Mouse (Mus musculus): ENCODE results near the gene Pnpla2. TPM values are rescaled to one million over a fixed set of nuclear protein-coding genes. Genes with fewer than 3 reads are reported as not detected.

Pnpla2 gene
- total RNA-seq, 2 experiments from 2014 or later, result 173 to 205 TPM

DNA sequence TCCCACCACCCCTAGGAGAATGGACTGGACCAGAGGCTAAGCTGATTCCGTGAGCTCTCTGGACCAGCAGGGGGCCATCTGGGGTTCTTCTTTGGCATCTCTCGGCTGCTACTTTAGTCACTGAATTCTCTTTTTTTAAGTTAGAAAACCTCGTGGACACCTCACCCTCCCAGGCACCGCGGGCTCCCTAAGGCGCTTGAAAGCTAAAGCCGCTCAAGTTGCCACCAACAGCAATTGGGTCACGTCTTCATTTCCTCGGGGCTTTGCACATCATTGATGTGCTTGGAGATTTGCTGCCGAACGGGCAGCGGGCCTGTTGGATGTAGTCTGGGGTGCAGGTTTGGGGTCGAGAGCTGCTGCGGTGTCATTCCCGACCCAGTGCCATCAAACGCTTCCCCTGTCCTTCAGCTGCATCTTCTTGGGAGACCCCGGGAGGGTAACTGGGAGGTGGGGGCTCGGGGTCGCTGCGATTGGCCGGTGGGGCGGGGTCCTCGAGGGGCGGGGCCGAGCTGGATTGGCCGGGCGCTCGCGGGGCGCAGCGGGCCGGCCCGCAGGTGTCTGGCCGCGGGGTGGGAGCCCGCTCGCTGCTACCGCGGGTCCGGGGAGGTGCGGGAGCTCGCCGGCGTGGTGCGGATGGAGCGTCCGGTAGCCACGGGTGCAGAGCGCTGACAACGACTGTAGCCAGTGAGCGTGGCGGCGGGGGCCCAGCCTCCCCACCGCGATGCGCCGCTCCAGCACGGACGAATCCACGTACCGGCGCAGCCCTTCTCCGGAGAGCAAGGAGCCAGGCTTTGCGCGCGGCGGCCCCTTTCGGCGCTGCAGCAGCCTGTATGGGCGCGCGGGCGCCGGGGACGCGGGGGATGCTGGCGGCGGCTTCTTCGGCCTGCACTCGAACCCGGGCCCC lies 26.8 kb downstream of the Pnpla2 start:
- no peak for DNase-seq (ENCODE audit: low spot score in 2 of 2)

DNA sequence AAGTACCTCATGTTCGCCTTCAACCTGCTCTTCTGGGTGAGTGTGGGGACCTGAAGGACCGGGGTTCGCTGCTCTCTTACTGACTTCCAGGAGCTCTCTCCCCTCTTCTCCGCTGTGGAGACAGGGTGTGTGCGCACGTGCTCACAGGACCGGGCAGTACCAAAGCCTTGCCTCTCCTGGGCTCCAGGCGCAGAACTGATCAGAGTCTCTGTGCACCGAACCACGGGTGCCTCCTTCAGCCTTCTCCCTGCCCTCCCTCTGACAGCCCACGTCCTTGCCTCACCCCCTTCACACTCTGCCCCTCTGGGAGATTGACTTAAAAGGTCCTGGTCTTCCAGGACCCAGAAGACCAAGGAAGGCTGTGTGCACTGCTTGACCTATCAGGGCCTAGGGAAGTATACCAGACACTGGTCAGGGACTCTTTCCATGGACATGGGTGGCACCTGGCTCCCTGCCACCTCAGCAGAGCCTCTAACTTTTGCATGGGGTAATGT lies 27.6 kb downstream of the Pnpla2 start:
- DNase-seq (ENCODE audit: low spot score in 2 of 2), result no peak

DNA sequence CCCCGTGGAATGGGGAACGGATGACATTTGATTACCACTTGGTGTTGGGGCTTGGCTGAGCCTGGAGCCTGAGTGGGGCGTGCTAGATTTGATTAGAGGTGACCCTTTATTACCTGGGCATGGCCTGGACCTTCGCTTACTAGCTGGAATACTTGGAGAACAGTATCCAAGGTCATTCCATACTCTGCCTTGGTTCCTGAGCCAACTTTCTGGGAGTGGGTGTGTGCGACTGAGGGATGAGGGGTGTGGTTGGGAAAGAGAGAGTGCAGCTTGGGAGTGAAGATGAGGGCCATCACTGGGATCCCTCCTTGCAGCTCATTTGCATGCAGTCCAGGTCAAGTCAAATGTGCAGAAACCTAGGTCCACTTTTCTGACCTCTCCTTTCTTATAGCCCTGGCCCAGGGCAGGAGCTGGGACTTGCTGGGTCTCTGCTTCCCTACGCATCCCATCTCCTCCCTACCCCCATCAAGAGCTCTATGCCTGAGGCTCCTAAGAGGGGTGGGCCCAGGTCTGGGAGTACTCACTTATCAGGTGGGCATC lies 28.2 kb downstream of the Pnpla2 start:
- DNase-seq (ENCODE audit: low spot score in 2 of 2), result no peak

DNA sequence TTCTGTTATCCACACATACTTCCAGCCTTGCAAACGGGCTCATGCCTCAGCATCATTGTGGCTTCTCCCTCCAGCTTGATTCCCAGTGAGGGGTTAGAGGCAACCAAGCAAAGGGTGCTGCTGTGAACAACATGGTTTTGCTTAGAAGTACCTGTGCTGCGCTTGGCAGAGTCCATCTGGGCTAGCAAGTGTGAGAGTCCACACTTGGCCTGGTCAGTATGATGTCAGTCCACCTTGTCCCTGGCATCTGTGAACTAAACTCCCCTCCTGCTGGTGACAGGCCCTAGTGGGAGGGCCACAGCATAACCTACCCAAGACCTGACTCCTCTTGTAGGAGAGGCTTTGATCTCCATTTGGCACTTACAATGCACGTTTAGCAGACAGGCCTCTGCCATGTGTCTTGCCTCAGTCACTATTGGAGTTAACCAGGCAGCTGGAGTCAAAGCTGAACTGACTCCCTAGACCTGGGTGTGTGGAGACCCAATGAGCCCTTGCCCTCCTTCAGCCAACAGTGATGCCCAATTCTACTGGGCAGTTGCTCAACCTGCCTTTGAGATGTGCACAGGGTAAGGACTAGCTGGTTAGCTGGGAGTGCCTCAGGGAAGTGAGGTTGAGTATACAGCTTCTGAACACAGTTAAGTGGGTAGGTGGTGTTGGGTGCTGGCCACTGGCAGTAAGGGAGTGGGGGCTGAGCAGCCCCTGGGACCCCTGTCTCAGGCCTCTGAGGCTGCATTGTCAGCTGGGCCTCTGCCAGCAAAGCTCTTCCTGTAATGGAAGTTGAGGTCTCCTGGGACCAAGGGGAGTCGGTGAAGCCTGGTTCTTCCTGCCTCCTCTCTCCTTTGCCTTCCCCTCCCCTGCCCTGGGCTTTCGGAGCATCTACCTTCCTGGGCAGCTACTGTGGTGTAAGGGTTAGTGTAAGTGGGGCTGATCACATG lies 29.5 kb downstream of the Pnpla2 start:
- DNase-seq (ENCODE audit: low spot score in 2 of 2), result no peak

DNA sequence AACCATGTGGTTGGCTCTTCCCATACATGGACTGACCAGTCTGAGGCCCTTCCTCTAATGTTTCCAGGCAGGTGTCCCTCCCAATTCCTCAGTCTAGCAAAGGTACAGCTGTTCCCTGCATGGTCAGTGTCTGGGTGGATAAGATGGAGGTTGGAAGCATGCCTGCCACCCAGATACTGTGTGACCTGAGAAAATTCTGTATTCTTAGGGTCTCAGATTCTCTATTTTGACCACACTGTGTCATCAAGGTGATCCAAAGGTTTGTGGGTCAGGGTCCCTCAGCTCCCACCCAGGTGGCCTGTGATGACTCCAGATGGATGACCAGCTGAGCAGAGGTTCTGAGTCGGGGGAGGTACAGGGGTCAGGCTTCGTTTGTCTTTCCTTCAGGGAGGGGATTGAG lies 30.2 kb downstream of the Pnpla2 start:
- no peak for DNase-seq (ENCODE audit: low spot score in 2 of 2)

DNA sequence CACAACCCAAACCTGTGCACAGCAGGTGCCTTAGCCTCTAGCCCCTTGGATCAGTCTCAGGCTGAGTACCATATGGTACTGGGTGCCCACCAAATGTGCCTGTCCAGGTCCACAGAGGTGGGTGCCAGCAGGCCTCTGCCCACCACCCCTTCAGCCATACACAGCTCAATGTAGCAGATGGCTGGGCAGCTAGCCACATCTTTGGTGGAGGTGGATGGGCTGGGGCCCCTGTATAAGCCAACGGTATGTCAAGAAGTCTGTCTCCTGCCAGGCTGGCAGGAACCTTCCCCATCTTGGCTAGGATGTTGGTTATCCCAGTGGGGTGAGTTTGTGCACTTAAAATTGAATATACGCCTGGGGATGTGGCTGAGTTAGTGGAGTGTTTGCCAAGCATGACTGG lies 30.6 kb downstream of the Pnpla2 start:
- DNase-seq (ENCODE audit: low spot score in 2 of 2), result no peak

DNA sequence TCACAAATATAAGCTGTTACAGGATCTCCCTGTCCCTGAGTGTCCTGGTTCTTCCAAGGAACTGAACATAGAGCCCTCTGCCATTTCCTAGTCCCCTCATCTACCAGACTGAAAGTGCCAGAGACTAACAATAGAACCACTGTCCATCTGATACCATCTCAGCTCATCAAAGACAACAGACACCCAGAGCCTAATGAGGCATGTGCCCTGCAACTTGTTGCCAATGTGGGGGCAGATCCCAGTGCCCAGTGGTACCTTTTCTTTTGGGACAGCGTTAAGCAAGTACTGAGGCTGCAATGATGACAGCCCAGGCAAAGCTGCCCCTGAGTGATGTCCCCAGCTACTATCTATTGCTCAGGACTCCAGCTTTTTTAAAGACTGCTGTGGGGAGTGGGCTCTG lies 31.2 kb downstream of the Pnpla2 start:
- DNase-seq (ENCODE audit: low spot score in 2 of 2), result no peak

DNA sequence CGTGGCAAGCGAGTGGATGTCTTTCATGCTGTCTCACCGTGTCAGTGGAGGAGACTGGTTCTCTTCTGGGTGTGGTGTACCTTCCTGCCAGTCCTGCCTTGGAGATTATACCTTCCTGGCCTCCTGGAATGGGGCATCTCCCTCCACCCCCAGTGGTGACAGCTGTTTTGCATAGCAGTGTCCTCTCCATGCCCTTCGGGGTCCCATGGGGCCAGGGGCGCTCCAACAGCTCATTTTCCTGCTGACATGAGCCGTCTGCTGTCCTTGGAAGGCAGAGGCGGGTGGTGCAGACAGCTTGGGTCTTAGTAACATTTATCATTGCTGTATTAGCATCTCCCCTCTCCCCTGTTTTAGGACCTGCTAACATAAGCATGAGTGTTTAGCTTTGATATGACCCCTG lies 32.1 kb downstream of the Pnpla2 start:
- no peak for DNase-seq (ENCODE audit: low spot score in 2 of 2)

DNA sequence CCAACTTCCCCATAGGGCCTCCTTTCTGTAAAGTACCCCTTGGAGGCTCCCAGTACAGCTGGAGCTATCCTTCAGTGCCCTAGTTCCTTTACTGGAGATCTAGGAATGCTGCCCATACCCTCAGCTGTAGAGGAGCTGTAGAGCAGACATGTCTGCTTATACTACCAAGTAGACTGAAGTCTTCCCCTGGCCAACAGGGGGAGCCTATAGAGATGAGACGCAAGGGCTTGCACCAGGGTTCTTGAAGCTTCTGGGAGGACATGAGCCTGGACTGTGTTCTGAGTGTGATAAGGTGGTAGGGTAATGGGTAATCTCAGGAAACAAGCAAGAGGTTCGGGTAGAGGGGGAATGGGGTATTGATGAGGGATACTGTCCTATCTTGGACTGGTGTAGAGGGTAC lies 36.2 kb downstream of the Pnpla2 start:
- DNase-seq (ENCODE audit: low spot score in 2 of 2), result no peak

DNA sequence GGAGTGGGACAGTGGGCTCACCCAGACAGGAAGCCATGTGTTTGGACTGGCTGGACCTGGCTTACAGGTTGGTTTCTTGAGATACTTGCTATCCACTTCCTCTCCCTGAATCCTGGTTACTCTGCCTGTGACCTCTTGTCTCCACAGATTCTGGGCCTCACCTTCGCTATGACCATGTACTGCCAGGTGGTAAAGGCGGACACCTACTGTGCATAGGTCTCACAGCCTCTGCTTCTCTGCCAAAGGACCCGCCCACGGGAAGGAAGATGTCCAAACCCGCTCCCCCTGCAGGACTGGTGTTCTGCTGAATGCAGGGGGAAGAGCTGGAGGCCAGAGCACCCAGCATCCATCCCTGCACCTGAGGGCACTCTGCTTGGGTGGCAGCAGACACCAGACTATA lies 37.7 kb downstream of the Pnpla2 start:
- DNase-seq (ENCODE audit: low spot score in 2 of 2), result no peak

DNA sequence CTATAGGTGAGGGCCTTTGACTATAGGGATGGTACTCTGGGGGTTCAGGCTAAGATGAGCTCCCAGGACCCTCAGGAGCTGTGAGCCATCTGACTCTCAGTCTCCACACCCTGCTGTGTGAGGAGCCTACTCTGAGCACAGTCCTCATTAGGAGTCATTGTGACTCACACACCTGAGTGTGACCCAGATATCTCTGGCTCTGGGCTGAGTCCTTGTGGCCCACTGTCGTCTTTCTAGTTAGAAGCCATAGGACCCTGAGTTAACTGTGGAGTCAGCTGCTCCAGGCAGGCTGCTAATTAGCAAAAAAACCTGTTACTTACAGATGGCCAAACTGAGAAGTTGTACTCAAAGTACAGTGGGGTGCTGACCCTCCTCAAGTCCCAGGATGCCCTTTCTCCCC lies 38.7 kb downstream of the Pnpla2 start:
- no peak for DNase-seq (ENCODE audit: low spot score in 2 of 2)

DNA sequence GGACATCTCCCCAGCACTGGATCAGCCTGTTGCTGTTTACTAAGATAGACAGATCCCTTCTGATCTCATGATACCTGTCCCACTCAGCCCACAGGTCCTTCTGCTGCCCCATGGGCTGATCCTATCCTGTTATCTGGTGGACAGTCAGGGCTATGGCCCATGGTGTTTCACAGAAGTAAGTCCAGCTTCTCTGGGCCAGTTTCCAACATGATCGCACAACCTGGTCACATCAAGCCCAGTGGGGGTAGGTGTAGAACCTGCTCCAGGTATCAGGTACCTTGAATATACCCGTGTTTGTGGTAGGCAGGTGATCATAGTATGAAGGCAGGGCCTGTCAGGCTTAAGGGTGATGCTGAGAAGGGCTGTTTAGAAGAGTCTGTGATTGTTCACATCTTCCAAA lies 40.4 kb downstream of the Pnpla2 start:
- no peak for DNase-seq (ENCODE audit: low spot score in 2 of 2)

DNA sequence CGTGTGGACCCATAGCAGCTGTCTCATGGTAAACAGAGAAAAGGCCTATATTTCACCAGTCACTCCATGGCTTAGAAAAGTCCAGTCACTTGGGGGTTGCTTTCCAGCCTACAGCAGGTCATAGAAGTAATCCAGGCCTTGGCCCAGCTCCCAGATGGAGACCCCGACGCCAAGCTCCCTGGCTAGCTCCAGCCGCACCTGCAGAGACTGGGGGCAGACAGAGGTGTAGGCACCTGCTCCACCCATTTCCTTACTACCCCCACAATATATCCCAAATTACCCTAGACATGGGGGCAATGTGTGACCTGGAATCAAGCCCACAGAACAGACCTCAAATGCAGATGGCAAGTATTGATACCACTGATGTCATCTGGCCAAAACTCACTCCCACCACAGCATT lies 40.9 kb downstream of the Pnpla2 start:
- DNase-seq (ENCODE audit: low spot score in 2 of 2), result no peak

DNA sequence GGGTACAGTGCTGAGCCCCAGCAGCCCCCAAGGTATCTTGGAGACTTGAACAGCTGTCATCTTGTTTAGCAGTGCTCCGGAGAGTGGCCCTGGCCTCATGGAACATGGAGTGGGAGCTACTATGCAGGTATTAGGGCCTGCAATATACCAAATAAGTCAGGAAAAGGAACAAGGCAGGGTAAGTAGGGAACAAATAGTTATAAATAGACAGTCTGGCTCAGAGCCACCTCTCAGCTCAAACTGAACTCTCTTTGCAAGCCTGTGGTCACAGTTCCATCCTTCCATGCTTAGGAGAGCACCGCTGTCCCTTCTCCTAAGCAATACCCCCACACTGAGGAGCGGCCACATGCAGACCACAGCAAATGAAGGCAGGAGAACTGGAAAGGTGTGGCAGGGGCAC lies 42.6 kb downstream of the Pnpla2 start:
- DNase-seq (ENCODE audit: low spot score in 2 of 2), result no peak

DNA sequence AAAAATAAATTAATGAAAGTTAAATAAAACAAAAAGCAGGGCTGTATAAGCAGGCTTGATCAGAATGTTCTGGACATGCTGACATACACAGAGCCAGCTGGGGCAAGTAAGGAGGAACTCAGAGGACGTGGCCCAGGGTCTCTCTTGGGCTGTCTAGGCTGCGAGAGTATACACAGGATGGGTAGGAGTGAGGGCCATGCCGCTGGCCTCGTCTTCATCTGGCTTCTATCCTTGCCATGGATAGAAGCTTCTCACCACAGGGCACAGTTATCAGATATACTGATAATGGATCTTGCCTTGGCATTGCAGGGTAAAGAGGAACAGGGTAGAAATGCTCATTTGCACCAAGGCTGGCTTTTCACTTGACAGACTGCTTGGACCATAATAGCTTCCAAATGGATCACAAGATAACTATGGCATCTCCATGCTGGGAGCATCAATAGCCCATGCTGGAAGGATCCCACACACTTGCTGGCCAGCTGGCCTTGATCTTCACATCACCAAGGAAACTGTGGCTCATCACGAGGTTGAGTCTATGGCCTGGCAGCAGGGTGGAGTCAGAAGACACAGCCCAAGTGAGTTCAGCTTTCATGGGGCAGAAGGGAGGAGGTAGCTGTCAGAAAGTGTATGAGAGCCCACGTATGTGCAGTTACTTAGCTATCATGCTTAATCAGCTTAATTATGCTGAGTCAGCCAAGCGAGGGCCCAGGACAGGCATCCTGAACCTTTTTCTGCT lies 47.0 kb downstream of the Pnpla2 start:
- DNase-seq (ENCODE audit: low spot score in 2 of 2), result no peak

DNA sequence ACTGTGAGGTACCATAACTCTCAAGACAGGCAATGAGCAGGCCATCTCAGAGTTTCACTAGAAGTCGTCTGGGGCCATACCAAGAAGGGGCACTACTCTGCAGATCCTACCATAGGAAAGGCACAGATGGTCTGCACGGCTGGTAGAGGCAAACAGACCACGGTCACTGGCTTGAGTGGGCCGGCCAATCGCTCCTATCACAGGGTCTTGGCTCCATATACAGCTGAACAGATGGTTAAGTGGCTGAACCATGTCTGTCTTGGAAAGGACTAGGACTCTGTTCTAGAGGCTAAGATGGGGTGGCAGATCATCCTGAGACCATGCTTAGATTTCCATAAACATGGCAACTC lies 47.5 kb downstream of the Pnpla2 start:
- no peak for DNase-seq (ENCODE audit: low spot score in 2 of 2)

DNA sequence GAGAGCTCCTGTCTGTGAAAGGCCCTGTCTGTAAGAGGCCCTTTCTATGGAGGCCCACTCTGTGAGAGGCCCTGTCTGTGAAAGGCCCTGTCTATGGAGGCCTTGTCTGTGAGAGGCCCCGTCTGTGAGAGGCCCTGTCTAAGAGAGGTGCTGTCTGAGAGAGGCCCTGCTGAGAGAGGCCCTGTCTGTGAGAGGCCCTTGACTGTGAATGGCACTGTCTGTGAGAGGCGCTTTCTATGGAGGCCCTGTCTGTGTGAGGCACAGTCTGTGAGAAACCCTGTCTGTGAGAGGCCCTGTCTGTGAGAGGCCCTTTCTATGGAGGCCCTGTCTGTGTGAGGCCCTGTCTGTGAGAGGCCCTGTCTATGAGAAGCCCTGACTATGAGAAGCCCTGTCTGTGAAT lies 51.3 kb downstream of the Pnpla2 start:
- DNase-seq (ENCODE audit: low spot score in 2 of 2), result no peak

DNA sequence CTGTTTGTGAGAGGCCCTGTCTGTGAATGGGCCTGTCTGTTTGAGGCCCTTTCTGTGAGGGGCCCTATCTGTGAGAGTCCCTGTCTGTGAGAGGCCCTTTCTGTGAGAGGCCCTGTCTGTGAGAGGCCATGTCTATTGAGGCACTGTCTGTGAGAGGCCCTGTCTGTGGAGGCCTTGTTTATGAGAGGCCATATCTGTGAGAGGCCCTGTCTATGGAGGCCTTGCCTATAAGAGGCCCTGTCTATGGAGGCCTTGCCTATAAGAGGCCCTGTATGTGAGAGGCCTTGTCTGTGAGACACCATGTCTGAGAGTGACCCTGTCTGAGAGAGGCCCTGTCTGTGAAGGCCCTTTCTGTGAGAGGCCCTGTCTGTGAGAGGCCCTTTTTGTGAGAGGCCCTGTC lies 53.2 kb downstream of the Pnpla2 start:
- DNase-seq (ENCODE audit: low spot score in 2 of 2), result no peak

DNA sequence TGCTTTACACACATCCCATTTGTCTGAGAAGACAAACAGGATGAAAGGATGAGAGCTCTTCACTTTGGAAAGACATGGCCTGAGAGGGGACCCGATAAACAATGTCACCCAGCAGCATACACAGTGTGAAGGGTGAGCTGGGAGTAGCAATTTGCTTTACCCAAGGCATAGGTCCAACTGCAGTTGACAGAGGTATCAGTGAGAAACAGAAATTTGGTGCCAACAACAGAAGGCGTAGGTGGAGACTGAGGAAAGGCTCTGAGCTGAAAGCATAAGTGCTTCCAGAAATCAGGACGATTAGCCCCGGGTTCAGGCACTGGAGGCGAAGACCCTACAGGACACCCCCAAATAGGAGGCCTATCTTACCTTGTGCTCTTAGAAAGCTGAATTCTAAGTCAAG lies 55.2 kb downstream of the Pnpla2 start:
- DNase-seq (ENCODE audit: low spot score in 2 of 2), result no peak
